ENCODE assay signal across 9 mouse cellular contexts in genomic region chr1:74771931-74772620, GRCm38 (mm10). TPM values are rescaled to one million over a fixed set of nuclear protein-coding genes. Genes with fewer than 3 reads are reported as not detected.
DNase-seq lines count a peak whose midpoint lies in the region; ATAC-seq and TF ChIP-seq lines count a peak whose summit lies in the region.
"Had no signal": no experiment of that assay in that cellular context is flagged by ENCODE, and none has a peak within 500 bp of the region (broad histone marks: within the 10 kb centered on the region; RNA-seq: fewer than 3 reads in every experiment).

No protein-coding gene starts in this region.

- 0 out of 2 replicates have a peak, but pooled peaks have one; percentile 7 for ATAC-seq in embryonic facial prominence, embryonic 15.5 days (ENCODE audit: insufficient number of reproducible peaks, low FRiP score, low TSS enrichment, low read depth)
- ATAC-seq in intestine, embryonic 14.5 days (replicated peaks; ENCODE audit: low FRiP score, low TSS enrichment, low read depth) = no peak
- ATAC-seq in midbrain, postnatal 0 days (ENCODE audit: low FRiP score) = no peak

- H3K36me3 ChIP-seq in spleen, adult 2 months (ENCODE audit: control insufficient read depth, insufficient read depth, low read length) = no peaks in the 10 kb centered on the region
- no peaks in the 10 kb centered on the region for H3K36me3 ChIP-seq in embryonic facial prominence, embryonic 15.5 days
- no peaks in the 10 kb centered on the region for H3K36me3 ChIP-seq in intestine, embryonic 14.5 days (ENCODE audit: control insufficient read depth, insufficient read depth, low read length)
- no peaks in the 10 kb centered on the region for H3K36me3 ChIP-seq in midbrain, postnatal 0 days (ENCODE audit: insufficient read depth, low read length)

- H3K4me1 ChIP-seq in spleen, adult 2 months (ENCODE audit: control insufficient read depth, insufficient read depth, insufficient read length) = no peaks in the 10 kb centered on the region; the same call in none of the 2 replicates
- H3K4me1 ChIP-seq in embryonic facial prominence, embryonic 15.5 days = peaks cover 47% of the 10 kb centered on the region
- H3K4me1 ChIP-seq in intestine, embryonic 14.5 days (replicated peaks; ENCODE audit: control insufficient read depth, insufficient read depth, low read length) = 0 out of 2 replicates have a peak, but pooled peaks cover 12% of the 10 kb centered on the region
- H3K4me1 ChIP-seq in midbrain, postnatal 0 days (ENCODE audit: insufficient read depth, low read length) = 0 out of 2 replicates have a peak, but pooled peaks cover 3% of the 10 kb centered on the region

- no peak for DNase-seq in spleen, adult 2 months (ENCODE audit: low read depth in 1 of 2, low spot score in 2 of 2)
- no peak for DNase-seq in spleen, postnatal 36 days (ENCODE audit: low spot score in 2 of 2)
- DNase-seq in intestine, embryonic 14.5 days (ENCODE audit: low spot score) = no peak
- DNase-seq in midbrain, postnatal 0 days (ENCODE audit: low spot score) = no peak
- DNase-seq in right cerebral cortex, postnatal 10 days (ENCODE audit: low spot score in 2 of 2) = no peak
- DNase-seq in thymus, postnatal 36 days = no peak
- DNase-seq in cerebellum, postnatal 36 days = no peak

- H3K9ac ChIP-seq in embryonic facial prominence, embryonic 15.5 days = peak overlapping the region; percentile 35
- H3K9ac ChIP-seq in intestine, embryonic 14.5 days (ENCODE audit: low read length) = no peak overlapping the region
- H3K9ac ChIP-seq in midbrain, postnatal 0 days (replicated peaks; ENCODE audit: low read length, poor library complexity, severe bottlenecking) = 0 out of 2 replicates have a peak overlapping the region, but pooled peaks have one; percentile 19

- H3K9me3 ChIP-seq in embryonic facial prominence, embryonic 15.5 days (replicated peaks) = no peaks in the 10 kb centered on the region
- H3K9me3 ChIP-seq in intestine, embryonic 14.5 days (ENCODE audit: control insufficient read depth, low read length) = no peaks in the 10 kb centered on the region
- H3K9me3 ChIP-seq in midbrain, postnatal 0 days (ENCODE audit: low read length) = no peaks in the 10 kb centered on the region

- peak overlapping the region; percentile 92 for H3K4me2 ChIP-seq in embryonic facial prominence, embryonic 15.5 days (replicated peaks)
- peak overlapping the region; percentile 68 for H3K4me2 ChIP-seq in intestine, embryonic 14.5 days (ENCODE audit: low read length)
- peak overlapping the region; percentile 93 for H3K4me2 ChIP-seq in midbrain, postnatal 0 days (ENCODE audit: low read depth, low read length, poor library complexity, severe bottlenecking)

- WGBS in spleen, adult 2 months = 1% methylated on average over 46 of the region's 51 CpGs
- under 1% methylated on average over 47 of the region's 51 CpGs for WGBS in embryonic facial prominence, embryonic 15.5 days
- WGBS in intestine, embryonic 14.5 days = 0% methylated on average over 39 of the region's 51 CpGs
- WGBS in midbrain, postnatal 0 days = under 1% methylated on average over 46 of the region's 51 CpGs

- H3K27me3 ChIP-seq in spleen, adult 2 months (ENCODE audit: control insufficient read depth, insufficient read depth, low read length) = peaks cover 17% of the 10 kb centered on the region
- H3K27me3 ChIP-seq in embryonic facial prominence, embryonic 15.5 days = peaks cover 56% of the 10 kb centered on the region
- peaks cover 73% of the 10 kb centered on the region for H3K27me3 ChIP-seq in intestine, embryonic 14.5 days (replicated peaks; ENCODE audit: control insufficient read depth, insufficient read depth, low read length)
- peaks cover 50% of the 10 kb centered on the region for H3K27me3 ChIP-seq in midbrain, postnatal 0 days (ENCODE audit: insufficient read depth, low read length)

- H3K4me3 ChIP-seq in spleen, adult 2 months (ENCODE audit: extremely low read depth, insufficient read depth, insufficient read length) = peak overlapping the region; percentile 31; the same call in 1 of the 2 replicates
- peak overlapping the region; percentile 54 for H3K4me3 ChIP-seq in embryonic facial prominence, embryonic 15.5 days (replicated peaks)
- H3K4me3 ChIP-seq in intestine, embryonic 14.5 days (ENCODE audit: low read depth, low read length) = peak overlapping the region; percentile 34
- H3K4me3 ChIP-seq in midbrain, postnatal 0 days (ENCODE audit: low read depth, low read length) = peak overlapping the region; percentile 42

- H3K27ac ChIP-seq in spleen, adult 2 months (ENCODE audit: insufficient read depth, low read length) = no peak overlapping the region
- peak overlapping the region; percentile 69 for H3K27ac ChIP-seq in embryonic facial prominence, embryonic 15.5 days (replicated peaks)
- H3K27ac ChIP-seq in intestine, embryonic 14.5 days (ENCODE audit: low read depth) = no peak overlapping the region
- H3K27ac ChIP-seq in midbrain, postnatal 0 days (ENCODE audit: low read depth, low read length) = no peak overlapping the region

- TF ChIP-seq CTCF in spleen, adult 2 months (IDR thresholded peaks at IDR 0.05; ENCODE audit: extremely low read depth, insufficient read depth, insufficient read length, insufficient replicate concordance) = no peak
- no peak for TF ChIP-seq CTCF in midbrain, postnatal 0 days (IDR thresholded peaks at IDR 0.05)

- TF ChIP-seq POLR2A in spleen, adult 2 months (IDR thresholded peaks at IDR 0.05; ENCODE audit: low read depth, low read length) = no peak

RNA-seq across cellular contexts. Expression of gene Wnt6, which starts 0.4 kb away (rescaled TPM):
- polyA plus RNA-seq in spleen, adult 2 months (2012; rRNA removed) = 1.9 and 2.0 TPM in 2 replicates
- polyA plus RNA-seq in embryonic facial prominence, embryonic 15.5 days (2015; fragmentation: Nextera tagmentation; extraction: Ambion mirVana) = 37.6 and 40.1 TPM in 2 replicates
- 0.22 and 0.31 TPM in 2 replicates for polyA plus RNA-seq in intestine, embryonic 14.5 days (2014; fragmentation: Nextera tagmentation; extraction: Ambion mirVana)
- 6.2 and 8.4 TPM in 2 replicates for total RNA-seq in midbrain, postnatal 0 days (2014; rRNA removed)
- polyA plus RNA-seq in midbrain, postnatal 0 days (2015; fragmentation: Nextera tagmentation; extraction: Ambion mirVana) = 6.3 and 6.6 TPM in 2 replicates
- total RNA-seq: neutrophil, adult 5-6 weeks had no signal

RNA-seq across cellular contexts. Expression of gene Wnt10a, which starts 19.2 kb away (rescaled TPM):
- polyA plus RNA-seq in spleen, adult 2 months (2012; rRNA removed) = 3.1 and 3.2 TPM in 2 replicates
- 13.3 and 16.3 TPM in 2 replicates for polyA plus RNA-seq in embryonic facial prominence, embryonic 15.5 days (2015; fragmentation: Nextera tagmentation; extraction: Ambion mirVana)
- polyA plus RNA-seq in intestine, embryonic 14.5 days (2014; fragmentation: Nextera tagmentation; extraction: Ambion mirVana) = 0.26 and 0.30 TPM in 2 replicates
- total RNA-seq in midbrain, postnatal 0 days (2014; rRNA removed) = 0.09 and 0.82 TPM in 2 replicates
- 0.10 and 0.38 TPM in 2 replicates for polyA plus RNA-seq in midbrain, postnatal 0 days (2015; fragmentation: Nextera tagmentation; extraction: Ambion mirVana)
- total RNA-seq: neutrophil, adult 5-6 weeks had no signal

RNA-seq across cellular contexts. Expression of gene Prkag3, which starts 23.1 kb away (rescaled TPM):
- 0.06 and 0.18 TPM in 2 replicates for polyA plus RNA-seq in spleen, adult 2 months (2012; rRNA removed)
- 5.7 and 7.5 TPM in 2 replicates for polyA plus RNA-seq in embryonic facial prominence, embryonic 15.5 days (2015; fragmentation: Nextera tagmentation; extraction: Ambion mirVana)
- polyA plus RNA-seq in intestine, embryonic 14.5 days (2014; fragmentation: Nextera tagmentation; extraction: Ambion mirVana) = 0.09 TPM in 2 replicates
- total RNA-seq in midbrain, postnatal 0 days (2014; rRNA removed) = 0.11 TPM in 1 of 2 replicates, not detected in the other
- polyA plus RNA-seq in midbrain, postnatal 0 days (2015; fragmentation: Nextera tagmentation; extraction: Ambion mirVana) = 0.09 TPM in 1 of 2 replicates, not detected in the other

RNA-seq across cellular contexts. Expression of gene Cyp27a1, which starts 58.7 kb away (rescaled TPM):
- polyA plus RNA-seq in spleen, adult 2 months (2012; rRNA removed) = 23.2 and 25.0 TPM in 2 replicates
- 16.9 and 17.0 TPM in 2 replicates for polyA plus RNA-seq in embryonic facial prominence, embryonic 15.5 days (2015; fragmentation: Nextera tagmentation; extraction: Ambion mirVana)
- polyA plus RNA-seq in intestine, embryonic 14.5 days (2014; fragmentation: Nextera tagmentation; extraction: Ambion mirVana) = 6.4 and 8.9 TPM in 2 replicates
- total RNA-seq in midbrain, postnatal 0 days (2014; rRNA removed) = 4.4 TPM in 2 replicates
- polyA plus RNA-seq in midbrain, postnatal 0 days (2015; fragmentation: Nextera tagmentation; extraction: Ambion mirVana) = 2.3 and 2.6 TPM in 2 replicates
